Mouse (Mus musculus) heart, adult 2 months (tissue): Measurements from ENCODE around the gene Gm10282. TPM values are rescaled to one million over a fixed set of nuclear protein-coding genes. Genes with fewer than 3 reads are reported as not detected.

Source experiments
- DNase-seq, 2 experiments: peaks; one replicate each; pipeline ENCODE4 v3.0.0; 2021
- H3K27ac ChIP-seq: fragments of 200-600 bp; 2 replicates; pipeline ENCODE4 v1.8.1; 2022
- H3K27me3 ChIP-seq: fragments of 200-500 bp; 2 replicates; pipeline ENCODE4 v1.6.1; 2012; ENCODE audit warnings: mild to moderate bottlenecking, low read length, inconsistent platforms, mixed read lengths; ENCODE audit not compliant: control insufficient read depth, insufficient read depth
- H3K36me3 ChIP-seq: fragments of 200-500 bp; 2 replicates; pipeline ENCODE4 v1.6.1; 2012; ENCODE audit warnings: low read length, inconsistent platforms; ENCODE audit not compliant: control insufficient read depth, insufficient read depth
- H3K4me1 ChIP-seq: fragments of 200-500 bp; 2 replicates; pipeline ENCODE4 v1.6.1; 2011; ENCODE audit warnings: low read length; ENCODE audit not compliant: control insufficient read depth, insufficient read depth
- H3K4me3 ChIP-seq: fragments of 200-600 bp; 2 replicates; pipeline ENCODE4 v1.8.1; 2022
- H3K79me2 ChIP-seq: fragments of 200-500 bp; replicated peaks from 2 replicates; pipeline ENCODE4 v1.6.1; 2012; ENCODE audit warnings: mild to moderate bottlenecking, inconsistent platforms, low read length, moderate library complexity, mixed read lengths; ENCODE audit not compliant: control insufficient read depth, insufficient read depth
- H3K9ac ChIP-seq: fragments of 200-500 bp; 2 replicates; pipeline ENCODE4 v1.6.1; 2012; ENCODE audit warnings: low read depth, mild to moderate bottlenecking, control low read depth, inconsistent platforms, low read length, mixed read lengths
- CTCF ChIP-seq: fragments of 200-600 bp; IDR thresholded peaks from 2 replicates; pipeline ENCODE4 v1.8.1; 2022; ENCODE audit warnings: antibody characterized with exemption, mild to moderate bottlenecking, moderate library complexity
- EP300 ChIP-seq: fragments of 200-500 bp; IDR thresholded peaks from 2 replicates; pipeline ENCODE4 v1.6.1; 2011; ENCODE audit warnings: low read depth, low read length, control low read depth; ENCODE audit not compliant: insufficient read depth
- POLR2A ChIP-seq: fragments of 200-500 bp; IDR thresholded peaks from 2 replicates; pipeline ENCODE4 v1.6.1; 2011; ENCODE audit warnings: mild to moderate bottlenecking, low read depth, low read length, control low read depth; ENCODE audit not compliant: insufficient read depth
- WGBS: fragments of 180-500 bp; shearing (Covaris S2); methylation state at CpG from one replicate; pipeline ENCODE4 v1.1.7; 2018; 5-methylcytosine and 5-hydroxymethylcytosine counted together
- intact Hi-C: fragments of 180-260 bp; cut with DNase I; formaldehyde crosslinking; loops from one replicate; pipeline ENCODE4 v1.15.1; 2025
- polyA plus RNA-seq: library from polyadenylated mRNA; depleted of rRNA; stranded (reverse); fragments of >200 nt; gene quantifications from 2 replicates; pipeline ENCODE4 v1.2.3, GENCODE M21; 2012
- total RNA-seq, 2 experiments: library from RNA; stranded (reverse); gene quantifications; 2 replicates each; pipeline ENCODE4 v1.2.3; 2021

Gene Gm10282
- total and polyA plus RNA-seq, 3 experiments: 2.9 to 8.5 (median 6.7) TPM

DNA sequence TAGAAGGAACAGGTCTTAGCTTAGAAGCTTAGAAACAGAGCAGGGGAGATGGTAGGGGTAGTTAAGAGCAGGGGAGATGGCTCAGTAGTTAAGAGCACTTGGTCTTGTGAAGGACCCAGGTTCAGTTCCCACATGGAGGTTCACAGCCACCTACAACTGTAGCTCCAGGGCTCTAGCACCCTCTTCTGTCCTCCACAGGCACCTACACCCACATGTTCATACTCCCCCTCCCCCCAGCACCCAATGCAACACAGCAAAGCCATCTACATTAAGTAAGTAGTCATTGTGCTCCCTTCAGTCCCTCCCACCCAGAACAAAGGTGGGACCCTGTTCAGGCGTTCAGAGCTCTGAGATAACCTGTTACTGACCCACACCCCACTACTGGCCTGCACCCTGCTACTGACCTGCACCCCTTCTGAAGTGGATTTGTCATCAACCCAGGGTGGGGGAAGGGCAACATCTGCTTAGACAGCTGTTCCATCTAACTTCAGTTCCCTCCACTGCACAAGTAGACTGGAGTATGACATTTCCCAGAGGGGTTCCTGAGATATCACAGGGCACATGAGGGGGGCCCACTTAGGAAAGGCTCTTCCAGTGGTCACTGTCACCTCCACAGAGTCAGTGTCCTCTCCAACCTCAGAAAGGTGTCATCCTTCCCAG lies 31.8 kb downstream of the Gm10282 start:
- no peaks in the 10 kb centered on the region for H3K79me2 ChIP-seq
- H3K4me1 ChIP-seq: peaks cover 11% of the 10 kb centered on the region
- no peak for DNase-seq
- H3K27me3 ChIP-seq: no peaks in the 10 kb centered on the region
- intact Hi-C loops: no loop called here
- TF ChIP-seq CTCF (no peak), EP300 (no peak), POLR2A (no peak)
- no peak overlapping the region; the same call in 1 of the 2 replicates for H3K27ac ChIP-seq
- WGBS: 91% methylated on average over 1 of the region's 1 CpGs
- H3K9ac ChIP-seq: no peak overlapping the region
- H3K4me3 ChIP-seq: no peak overlapping the region
- H3K36me3 ChIP-seq: peaks cover 3% of the 10 kb centered on the region; the same call in 1 of the 2 replicates

DNA sequence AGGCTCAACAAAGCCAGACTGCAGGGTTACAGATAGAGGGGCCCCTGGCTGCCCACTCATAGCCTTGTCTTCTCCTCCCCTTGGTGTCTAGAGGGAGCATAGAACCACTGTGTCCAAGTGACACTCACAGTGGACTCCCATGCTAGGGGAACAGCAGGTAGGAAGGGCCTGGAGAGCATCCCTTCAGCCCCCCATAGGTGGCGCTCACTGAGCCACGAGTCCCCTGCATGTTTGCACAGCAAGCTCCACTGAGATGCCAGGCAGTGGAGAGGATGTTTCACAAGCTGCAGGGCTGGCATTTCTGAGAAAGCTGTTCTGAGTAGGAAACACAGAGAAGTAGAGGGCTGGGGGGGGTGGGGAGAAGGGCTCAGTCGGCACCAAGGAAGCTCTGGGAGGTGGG lies 32.7 kb downstream of the Gm10282 start:
- Histone ChIP-seq H3K27ac (peak overlapping the region; percentile 55), H3K36me3 (peaks cover 3% of the 10 kb centered on the region; the same call in 1 of the 2 replicates), H3K27me3 (no peaks in the 10 kb centered on the region), H3K4me1 (peaks cover 13% of the 10 kb centered on the region), H3K79me2 (no peaks in the 10 kb centered on the region), H3K4me3 (no peak overlapping the region), H3K9ac (no peak overlapping the region)
- peak; percentile 79 to 82 for DNase-seq
- intact Hi-C loops: no loop called here
- WGBS: 38% methylated on average over 3 of the region's 3 CpGs
- TF ChIP-seq CTCF (peak; percentile 80), POLR2A (no peak), EP300 (peak; percentile 38; the same call in 1 of the 2 replicates)

DNA sequence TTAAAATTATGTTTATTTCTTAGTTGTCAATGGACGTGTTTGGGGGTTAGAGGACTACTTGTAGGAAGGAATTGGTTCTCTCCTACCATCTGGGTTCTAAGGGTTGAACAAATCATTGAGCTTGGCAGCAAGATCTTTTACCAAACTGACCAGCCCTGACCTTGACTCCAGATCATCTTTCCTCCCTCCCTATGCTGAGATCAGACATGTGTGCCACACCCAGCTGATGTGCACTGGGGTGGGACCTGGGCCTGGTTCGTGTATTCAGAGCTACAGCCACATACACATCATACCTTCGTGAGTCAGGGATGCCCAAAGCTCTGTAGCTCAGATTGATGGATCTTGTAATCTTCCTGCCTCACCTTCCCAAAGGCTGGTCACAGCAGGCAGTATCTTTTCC lies 33.4 kb downstream of the Gm10282 start:
- intact Hi-C loops: no loop called here
- peaks cover 16% of the 10 kb centered on the region for H3K4me1 ChIP-seq
- no peak for DNase-seq
- WGBS: 58% methylated on average over 3 of the region's 3 CpGs
- TF ChIP-seq POLR2A: no peak
- no peak for TF ChIP-seq EP300
- TF ChIP-seq CTCF: no peak
- no peaks in the 10 kb centered on the region for H3K27me3 ChIP-seq
- no peak overlapping the region for H3K4me3 ChIP-seq
- H3K79me2 ChIP-seq: no peaks in the 10 kb centered on the region
- peaks cover 3% of the 10 kb centered on the region; the same call in 1 of the 2 replicates for H3K36me3 ChIP-seq
- H3K9ac ChIP-seq: 0 out of 2 replicates have a peak overlapping the region, but pooled peaks have one; percentile 0
- peak overlapping the region; percentile 55 for H3K27ac ChIP-seq

DNA sequence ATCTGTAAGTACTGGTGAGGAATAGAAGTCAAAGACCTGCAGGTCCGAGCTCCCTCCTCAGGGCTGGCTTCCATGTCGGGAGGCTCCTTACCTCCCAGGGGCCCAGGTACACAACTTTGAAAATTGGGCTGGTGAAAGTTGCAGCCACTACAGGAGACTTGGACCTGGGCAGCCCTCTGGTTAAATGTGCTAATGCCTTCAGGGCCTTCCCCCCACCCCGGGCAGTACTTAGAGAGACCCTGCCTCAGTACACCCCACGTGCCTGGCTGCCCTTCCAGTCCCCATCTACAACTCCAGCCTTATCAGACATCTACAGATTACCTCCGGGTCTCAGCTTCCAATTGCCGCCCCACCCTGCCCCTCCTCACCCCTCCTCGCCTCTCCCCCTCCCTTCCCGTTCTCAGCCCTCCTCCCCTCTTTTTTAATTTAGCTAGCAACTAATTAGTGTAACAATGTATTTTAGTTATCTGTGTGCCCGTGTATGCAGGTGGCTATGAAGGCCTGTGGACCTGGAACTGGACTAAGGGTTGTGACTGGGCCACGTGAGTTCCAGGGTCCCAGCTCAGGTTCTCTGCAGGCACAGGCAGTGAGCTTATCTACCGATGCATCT lies 33.9 kb downstream of the Gm10282 start:
- 68% methylated on average over 11 of the region's 11 CpGs for WGBS
- intact Hi-C loops: no loop called here

GRCm38 (mm10) chr8:72270606-72271005 lies 34.5 kb downstream of the Gm10282 start:
- no peak for TF ChIP-seq CTCF
- no peak for TF ChIP-seq POLR2A
- Histone ChIP-seq H3K4me1 (peaks cover 20% of the 10 kb centered on the region), H3K36me3 (peaks cover 3% of the 10 kb centered on the region; the same call in 1 of the 2 replicates), H3K27ac (peak overlapping the region; percentile 91), H3K9ac (0 out of 2 replicates have a peak overlapping the region, but pooled peaks have one; percentile 13), H3K79me2 (no peaks in the 10 kb centered on the region), H3K27me3 (no peaks in the 10 kb centered on the region), H3K4me3 (no peak overlapping the region)
- DNase-seq: peak in 1 of 2 experiments; percentile 64
- WGBS: 89% methylated on average over 12 of the region's 12 CpGs
- intact Hi-C loops: no loop called here

More for the DNA sequence above, 33.9 kb downstream of the Gm10282 start:
- no peaks in the 10 kb centered on the region for H3K27me3 ChIP-seq
- H3K4me3 ChIP-seq: no peak overlapping the region
- H3K4me1 ChIP-seq: peaks cover 16% of the 10 kb centered on the region
- no peak overlapping the region; the same call in 1 of the 2 replicates for H3K9ac ChIP-seq
- H3K79me2 ChIP-seq: no peaks in the 10 kb centered on the region
- no peak for TF ChIP-seq POLR2A
- no peak for TF ChIP-seq CTCF
- TF ChIP-seq EP300: no peak
- DNase-seq: no peak
- peaks cover 3% of the 10 kb centered on the region; the same call in 1 of the 2 replicates for H3K36me3 ChIP-seq
- H3K27ac ChIP-seq: peak overlapping the region; percentile 91

DNA sequence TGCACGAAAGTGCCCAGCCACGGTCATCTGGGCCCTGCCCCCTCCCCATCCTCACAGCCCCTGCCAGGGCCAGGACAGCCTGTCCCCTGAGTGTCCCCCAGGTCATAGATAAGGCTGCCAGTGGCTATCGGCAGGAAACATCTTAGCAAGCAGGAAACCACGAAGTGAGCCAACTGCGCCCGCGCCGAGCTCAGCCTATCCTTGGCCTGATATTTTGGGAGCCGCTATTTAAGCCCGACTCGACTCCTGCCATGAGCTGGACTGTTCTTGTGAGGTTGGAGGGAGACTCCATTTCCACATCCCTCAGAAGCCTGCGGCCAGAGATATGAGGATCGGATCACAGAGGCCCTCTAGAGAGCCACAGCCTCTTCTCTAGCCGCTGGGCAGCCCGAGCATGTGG lies 36.7 kb downstream of the Gm10282 start:
- no peaks in the 10 kb centered on the region for H3K27me3 ChIP-seq
- peak overlapping the region; percentile 67 for H3K9ac ChIP-seq
- peaks cover 3% of the 10 kb centered on the region; the same call in 1 of the 2 replicates for H3K36me3 ChIP-seq
- peak overlapping the region; percentile 30; the same call in 1 of the 2 replicates for H3K4me3 ChIP-seq
- no peaks in the 10 kb centered on the region for H3K79me2 ChIP-seq
- H3K27ac ChIP-seq: peak overlapping the region; percentile 91
- peak; percentile 86 to 93 for DNase-seq
- H3K4me1 ChIP-seq: peaks cover 25% of the 10 kb centered on the region
- intact Hi-C loops: loop anchor here (1.0 to 2.0 kb wide), 3 partner anchors 27 to 50 kb away; partner anchors contain the start of gene Klf2
- WGBS: 12% methylated on average over 15 of the region's 15 CpGs
- TF ChIP-seq CTCF: no peak
- peak; percentile 100 for TF ChIP-seq EP300
- TF ChIP-seq POLR2A: peak; percentile 98
